Mouse (Mus musculus) myocyte (in vitro differentiated cells): ENCODE data around the gene Anks1.

Experiments used
- CEBPB ChIP-seq: IDR thresholded peaks from 2 replicates; pipeline ENCODE4 v1.6.1; 2011; ENCODE audit warnings: mild to moderate bottlenecking, moderate library complexity; ENCODE audit not compliant: poor library complexity, insufficient read depth, severe bottlenecking
- E2F4 ChIP-seq: IDR thresholded peaks from one replicate; pipeline ENCODE4 v1.6.1; 2011; ENCODE audit warnings: mild to moderate bottlenecking, control low read depth, moderate library complexity; ENCODE audit not compliant: insufficient read depth
- MAX ChIP-seq: IDR thresholded peaks from one replicate; pipeline ENCODE4 v1.6.1; 2011; ENCODE audit warnings: low read depth, mild to moderate bottlenecking, control low read depth
- MYOD1 ChIP-seq, 3 experiments: IDR thresholded peaks; one replicate each; pipeline ENCODE4 v1.6.1; 2011; ENCODE audit warnings: control low read depth in 2 of 3, low read depth in 2 of 3, mild to moderate bottlenecking in 2 of 3, moderate library complexity in 1 of 3; ENCODE audit not compliant: insufficient read length in 2 of 3, control insufficient read depth in 1 of 3
- MYOG ChIP-seq, 3 experiments: IDR thresholded peaks; one replicate each; pipeline ENCODE4 v1.6.1; 2011; ENCODE audit warnings: control low read depth in 2 of 3, low read depth in 2 of 3, mild to moderate bottlenecking in 2 of 3; ENCODE audit not compliant: insufficient read length in 2 of 3, control insufficient read depth in 1 of 3, insufficient read depth in 1 of 3
- POLR2A ChIP-seq: IDR thresholded peaks from one replicate; pipeline ENCODE4 v1.6.1; 2011; ENCODE audit warnings: low read depth, mild to moderate bottlenecking, control low read depth, moderate library complexity; ENCODE audit not compliant: insufficient read length
- POLR2AphosphoS2 ChIP-seq: IDR thresholded peaks from one replicate; pipeline ENCODE4 v1.6.1; 2011; ENCODE audit warnings: low read depth, control low read depth; ENCODE audit not compliant: insufficient read length
- TCF12 ChIP-seq: IDR thresholded peaks from one replicate; pipeline ENCODE4 v1.6.1; 2011; ENCODE audit warnings: mild to moderate bottlenecking, control low read depth; ENCODE audit not compliant: poor library complexity, insufficient read depth, severe bottlenecking
- USF1 ChIP-seq: IDR thresholded peaks from one replicate; pipeline ENCODE4 v1.6.1; 2011; ENCODE audit warnings: low read depth, mild to moderate bottlenecking, control low read depth, moderate library complexity

DNA sequence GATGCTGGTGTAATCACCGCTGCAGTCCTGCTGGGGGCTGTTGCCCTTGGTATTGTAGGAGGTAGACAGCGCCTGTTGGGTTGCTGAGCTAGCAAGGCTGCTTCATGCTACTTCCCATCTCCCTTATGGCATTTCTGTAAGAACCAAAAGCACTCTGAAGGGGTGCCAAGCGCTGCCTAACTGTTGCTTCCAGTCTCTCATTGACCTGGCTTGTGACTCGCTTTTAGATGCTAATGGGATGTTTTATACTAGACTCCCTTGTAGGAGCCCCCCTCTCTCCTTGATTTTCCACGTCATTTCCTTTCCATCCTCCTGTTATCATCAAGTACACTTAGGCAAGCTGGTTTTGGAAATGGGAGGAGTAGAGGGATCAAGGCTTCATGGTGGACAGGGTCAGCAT is 60.8 kb downstream of the Anks1 start:
- TF ChIP-seq POLR2A (no peak), TCF12 (no peak), E2F4 (no peak), MYOG (IDR thresholded peaks at IDR 0.05; ENCODE audit: control insufficient read depth in 1 of 3, insufficient read depth in 1 of 3, insufficient read length in 2 of 3, low read depth in 2 of 3) (no peak), USF1 (no peak), CEBPB (no peak), MAX (no peak), POLR2AphosphoS2 (no peak), MYOD1 (IDR thresholded peaks at IDR 0.05; ENCODE audit: control insufficient read depth in 1 of 3, insufficient read length in 2 of 3, low read depth in 2 of 3) (no peak)
